Mouse (Mus musculus): ENCODE results near the gene Nkiras1.

Gene Nkiras1

GRCm38 (mm10) chr14:18274526-18274925, 3.6 kb downstream of the Nkiras1 start:
- DNase-seq (ENCODE audit: low spot score) = no peak

GRCm38 (mm10) chr14:18280375-18280774, 9.4 kb downstream of the Nkiras1 start:
- no peak for DNase-seq (ENCODE audit: low spot score)

GRCm38 (mm10) chr14:18284581-18284980, 13.6 kb downstream of the Nkiras1 start:
- DNase-seq (ENCODE audit: low spot score) = peak; percentile 26

- DNase-seq (ENCODE audit: low spot score) = no peak
Measured at GRCm38 (mm10) chr14:18285476-18285875, 14.5 kb downstream of the Nkiras1 start.

GRCm38 (mm10) chr14:18286441-18286840, 15.5 kb downstream of the Nkiras1 start:
- DNase-seq (ENCODE audit: low spot score) = no peak

GRCm38 (mm10) chr14:18287391-18287790, 16.5 kb downstream of the Nkiras1 start:
- no peak for DNase-seq (ENCODE audit: low spot score)

- no peak for DNase-seq (ENCODE audit: low spot score)
Measured at GRCm38 (mm10) chr14:18292111-18292510, 21.2 kb downstream of the Nkiras1 start.

- DNase-seq (ENCODE audit: low spot score) = no peak
Measured at GRCm38 (mm10) chr14:18292578-18292977, 21.6 kb downstream of the Nkiras1 start.

- no peak for DNase-seq (ENCODE audit: low spot score)
Measured at GRCm38 (mm10) chr14:18297441-18297840, 26.5 kb downstream of the Nkiras1 start.

GRCm38 (mm10) chr14:18298874-18299273, 27.9 kb downstream of the Nkiras1 start:
- DNase-seq (ENCODE audit: low spot score) = no peak

GRCm38 (mm10) chr14:18300676-18301075, 29.7 kb downstream of the Nkiras1 start:
- no peak for DNase-seq (ENCODE audit: low spot score)

GRCm38 (mm10) chr14:18301591-18301990, 30.7 kb downstream of the Nkiras1 start:
- DNase-seq (ENCODE audit: low spot score) = no peak

- DNase-seq (ENCODE audit: low spot score) = no peak
Measured at GRCm38 (mm10) chr14:18302750-18303149, 31.8 kb downstream of the Nkiras1 start.

- peak; percentile 45 for DNase-seq (ENCODE audit: low spot score)
Measured at GRCm38 (mm10) chr14:18303262-18303661, 32.3 kb downstream of the Nkiras1 start.

- DNase-seq (ENCODE audit: low spot score) = no peak
Measured at GRCm38 (mm10) chr14:18304165-18304564, 33.2 kb downstream of the Nkiras1 start.

- no peak for DNase-seq (ENCODE audit: low spot score)
Measured at GRCm38 (mm10) chr14:18317457-18318411, 46.8 kb downstream of the Nkiras1 start.

GRCm38 (mm10) chr14:18326968-18327672, 56.2 kb downstream of the Nkiras1 start:
- no peak for DNase-seq (ENCODE audit: low spot score)

GRCm38 (mm10) chr14:18330789-18331692, 60.1 kb downstream of the Nkiras1 start:
- peak; percentile 27 for DNase-seq (ENCODE audit: low spot score)

- peak; percentile 74 for DNase-seq (ENCODE audit: low spot score)
Measured at GRCm38 (mm10) chr14:18331693-18332131, 60.8 kb downstream of the Nkiras1 start, which contains the start of gene Ube2e1. Gene Ube2e1, minus strand, starts transcription at chr14:18331859.
